11 mouse cellular contexts compared by ENCODE assay signal in genomic region chr3:107750775-107751540, GRCm38 (mm10). TPM values are rescaled to one million over a fixed set of nuclear protein-coding genes. Genes with fewer than 3 reads are reported as not detected.
DNase-seq lines count a peak whose midpoint lies in the region; ATAC-seq lines count a peak whose summit lies in the region.
"Had no signal": no experiment of that assay in that cellular context is flagged by ENCODE, and none has a peak within 500 bp of the region (broad histone marks: within the 10 kb centered on the region; RNA-seq: fewer than 3 reads in every experiment).

No protein-coding gene starts in this region.

- H3K27me3 ChIP-seq in hindbrain, embryonic 11.5 days (ENCODE audit: control insufficient read depth, insufficient read depth, low read length): no peaks in the 10 kb centered on the region
- H3K27me3 ChIP-seq: liver, embryonic 13.5 days had no signal

- H3K36me3 ChIP-seq in hindbrain, embryonic 11.5 days (ENCODE audit: control insufficient read depth, insufficient read depth, low read length): no peaks in the 10 kb centered on the region

- 86% methylated on average over 9 of the region's 9 CpGs for WGBS in hindbrain, embryonic 11.5 days

- H3K9me3 ChIP-seq in hindbrain, embryonic 11.5 days (ENCODE audit: control insufficient read depth, low read length): no peaks in the 10 kb centered on the region
- H3K9me3 ChIP-seq: liver, embryonic 13.5 days had no signal

- H3K4me1 ChIP-seq in hindbrain, embryonic 11.5 days (replicated peaks; ENCODE audit: control insufficient read depth, insufficient read depth, low read length): no peaks in the 10 kb centered on the region

- no peak overlapping the region for H3K4me2 ChIP-seq in hindbrain, embryonic 11.5 days (replicated peaks; ENCODE audit: low read depth, low read length)
- H3K4me2 ChIP-seq: liver, embryonic 13.5 days had no signal

- peak; percentile 51 for DNase-seq in gastrocnemius, adult 18-20 months (ENCODE audit: low spot score)
- DNase-seq in gastrocnemius, adult 8-10 months (ENCODE audit: low spot score in 2 of 2): no peak
- DNase-seq in 3T3-L1 (ENCODE audit: low read depth, low spot score) (peak; percentile 62), MN1 (ENCODE audit: low spot score) (no peak)
- DNase-seq in brain, adult 2 months (ENCODE audit: low read depth, low spot score): peak; percentile 83
- no peak for DNase-seq in spleen, postnatal 10 days (ENCODE audit: low spot score in 2 of 2)
- DNase-seq in hindbrain, embryonic 11.5 days (ENCODE audit: low spot score): no peak
- DNase-seq: heart, postnatal 10 days; kidney, postnatal 36 days; liver, embryonic 13.5 days had no signal

- peak; percentile 60 for ATAC-seq in granulocyte monocyte progenitor cell, adult 5-6 weeks (replicated peaks; ENCODE audit: poor library complexity, severe bottlenecking)
- no peak for ATAC-seq in hindbrain, embryonic 11.5 days (ENCODE audit: low FRiP score)

- H3K4me3 ChIP-seq in hindbrain, embryonic 11.5 days (ENCODE audit: low read depth, low read length): no peak overlapping the region
- H3K4me3 ChIP-seq: liver, embryonic 13.5 days had no signal

- no peak overlapping the region for H3K27ac ChIP-seq in hindbrain, embryonic 11.5 days (ENCODE audit: low read depth, low read length)
- H3K27ac ChIP-seq: liver, embryonic 13.5 days had no signal

- H3K9ac ChIP-seq in hindbrain, embryonic 11.5 days (ENCODE audit: low read depth, low read length): no peak overlapping the region
- H3K9ac ChIP-seq: liver, embryonic 13.5 days had no signal

RNA-seq across cellular contexts. Expression of gene Csf1, which starts 9.3 kb away (rescaled TPM):
- total RNA-seq in gastrocnemius, adult 18-20 months (2021): 1 to 10 TPM; 6.6 to 8.4 TPM
- total RNA-seq in gastrocnemius, adult 8-10 months (2022): 1 to 10 TPM; 5.0 to 7.4 (median 6.8) TPM
- 6.4 and 7.2 TPM in 2 replicates for total RNA-seq in granulocyte monocyte progenitor cell, adult 5-6 weeks (2014; fragmentation: Nextera tagmentation)
- 2.1 and 2.9 TPM in 2 replicates for total RNA-seq in granulocyte monocyte progenitor cell, adult 5-6 weeks (2017)
- 5.3 and 6.0 TPM in 2 replicates for polyA plus RNA-seq in hindbrain, embryonic 11.5 days (2014; fragmentation: Nextera tagmentation; extraction: Ambion mirVana)

RNA-seq across cellular contexts. Expression of gene Ahcyl1, which starts 54.6 kb away (rescaled TPM):
- total RNA-seq in gastrocnemius, adult 18-20 months (2021): 10 to 100 TPM; 25.0 to 30.9 TPM
- 10 to 100 TPM; 21.9 to 29.4 (median 28.6) TPM for total RNA-seq in gastrocnemius, adult 8-10 months (2022)
- 81.6 and 100 TPM in 2 replicates for total RNA-seq in granulocyte monocyte progenitor cell, adult 5-6 weeks (2014; fragmentation: Nextera tagmentation)
- 67.8 and 68.2 TPM in 2 replicates for total RNA-seq in granulocyte monocyte progenitor cell, adult 5-6 weeks (2017)
- polyA plus RNA-seq in hindbrain, embryonic 11.5 days (2014; fragmentation: Nextera tagmentation; extraction: Ambion mirVana): 117 and 123 TPM in 2 replicates

Comparison
In these comparisons a context has a peak if more than half of its experiments do, and no peak if none do; other contexts are left out.
1. DNase-seq: peak in gastrocnemius, adult 18-20 months (single experiment), 3T3-L1 (single experiment) and brain, adult 2 months (single experiment); none in gastrocnemius, adult 8-10 months (0 of 2), MN1 (single experiment), spleen, postnatal 10 days (0 of 2) and hindbrain, embryonic 11.5 days (single experiment).